Mouse (Mus musculus): ENCODE results near the gene Add2.

DNA sequence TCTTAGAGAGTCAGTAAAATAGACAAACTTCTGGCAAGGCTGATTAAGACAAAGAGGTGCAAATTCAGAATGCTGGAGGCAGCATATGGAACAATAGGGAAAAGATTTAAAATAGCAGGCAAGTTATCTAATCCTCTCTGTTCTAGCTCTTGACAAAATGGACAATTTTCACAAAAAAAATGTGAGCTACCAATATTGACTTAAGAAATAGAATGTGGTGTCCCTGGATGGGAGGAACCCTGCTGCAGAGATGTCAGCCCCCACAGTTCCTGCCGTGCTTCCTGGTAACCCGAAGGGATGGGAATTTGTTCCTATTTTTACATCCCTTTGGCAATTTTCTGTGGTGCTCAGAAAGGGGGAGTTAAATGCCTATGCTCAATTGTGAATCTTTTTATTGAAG, 10.4 kb downstream of the Add2 start:
- TF ChIP-seq EP300 (IDR thresholded peaks at IDR 0.05; ENCODE audit: low read depth) (no peak), CTCF (IDR thresholded peaks at IDR 0.05; ENCODE audit: low read depth) (no peak)

Data from liver, postnatal 0 days (tissue).